In the genomic region with DNA sequence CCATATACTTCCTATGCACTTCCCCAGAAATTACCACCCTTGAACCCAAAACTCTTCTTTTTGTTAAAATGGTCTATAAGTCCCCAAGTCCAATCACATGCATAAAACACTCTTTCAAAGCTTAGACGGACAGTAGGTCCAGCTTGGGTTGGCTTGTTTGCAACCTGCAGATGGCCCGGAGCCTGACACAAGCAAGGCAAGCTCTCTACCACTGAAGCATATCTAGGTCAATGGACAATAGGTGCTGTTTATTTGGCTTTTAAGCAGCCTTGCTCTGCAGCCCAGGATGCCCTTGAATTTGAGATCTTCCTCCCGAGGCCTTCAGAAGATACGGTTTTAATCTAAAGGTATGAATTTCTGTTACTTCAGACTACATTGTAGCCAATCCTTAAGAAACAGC, we compare ENCODE assay signal across 21 mouse cellular contexts. TPM values are rescaled to one million over a fixed set of nuclear protein-coding genes. Genes with fewer than 3 reads are reported as not detected.
DNase-seq lines count a peak whose midpoint lies in the region; TF ChIP-seq lines count a peak whose summit lies in the region.
"Had no signal": no experiment of that assay in that cellular context is flagged by ENCODE, and none has a peak within 500 bp of the region (broad histone marks: within the 10 kb centered on the region; RNA-seq: fewer than 3 reads in every experiment).

No protein-coding gene starts in this region.

- H3K27ac ChIP-seq in cerebellum, adult 2 months (ENCODE audit: insufficient read depth, low read length): no peak overlapping the region
- H3K27ac ChIP-seq: embryonic facial prominence, embryonic 15.5 days; forebrain, embryonic 10.5 days; gastrocnemius, adult 2 months; heart, embryonic 10.5 days; hindbrain, embryonic 13.5 days; hindbrain, postnatal 0 days had no signal

- DNase-seq in testis, postnatal 14 days (ENCODE audit: low spot score): peak; percentile 49
- DNase-seq in testis, postnatal 10 days (ENCODE audit: low spot score): no peak
- DNase-seq in cerebellum, adult 2 months: peak; percentile 10 to 35
- peak; percentile 30 to 35 for DNase-seq in cerebellum, postnatal 14 days
- no peak for DNase-seq in right cerebral cortex, postnatal 4 days
- DNase-seq in adrenal gland, postnatal 14 days: no peak
- no peak for DNase-seq in lung, adult 2 months
- DNase-seq: adrenal gland, postnatal 25 days; gastrocnemius, adult 2 months; gastrocnemius, postnatal 25 days; heart, postnatal 10 days; heart, postnatal 4 days; kidney, adult 18-20 months had no signal

- H3K4me1 ChIP-seq in cerebellum, adult 2 months (ENCODE audit: control insufficient read depth, insufficient read depth, low read length): no peaks in the 10 kb centered on the region; the same call in 1 of the 2 replicates
- H3K4me1 ChIP-seq in lung, adult 2 months (ENCODE audit: control insufficient read depth, insufficient read depth, low read length): no peaks in the 10 kb centered on the region
- H3K4me1 ChIP-seq: embryonic facial prominence, embryonic 15.5 days; forebrain, embryonic 10.5 days; hindbrain, embryonic 13.5 days had no signal

- 21% methylated on average over 4 of the region's 4 CpGs for WGBS in cerebellum, adult 2 months
- 90% methylated on average over 4 of the region's 4 CpGs for WGBS in lung, adult 2 months

- no peaks in the 10 kb centered on the region for H3K27me3 ChIP-seq in cerebellum, adult 2 months (ENCODE audit: control insufficient read depth, insufficient read depth, low read length)
- H3K27me3 ChIP-seq: CH12.LX; embryonic facial prominence, embryonic 15.5 days; hindbrain, embryonic 13.5 days; Patski had no signal

- TF ChIP-seq CTCF in cerebellum, adult 2 months (IDR thresholded peaks at IDR 0.05; ENCODE audit: borderline replicate concordance, insufficient read depth, low read depth, low read length): no peak
- TF ChIP-seq CTCF in lung, adult 2 months (IDR thresholded peaks at IDR 0.05; ENCODE audit: insufficient read depth, low read length): no peak

- no peak for TF ChIP-seq POLR2A in cerebellum, adult 2 months (IDR thresholded peaks at IDR 0.05; ENCODE audit: borderline replicate concordance, insufficient read depth, low read length)
- TF ChIP-seq POLR2A in lung, adult 2 months (IDR thresholded peaks at IDR 0.05; ENCODE audit: borderline replicate concordance, extremely low read depth, low read depth, low read length): no peak

- H3K4me3 ChIP-seq in cerebellum, adult 2 months (replicated peaks; ENCODE audit: insufficient read depth, low read depth, low read length): no peak overlapping the region
- no peak overlapping the region for H3K4me3 ChIP-seq in lung, adult 2 months (replicated peaks; ENCODE audit: extremely low read depth, low read depth, low read length)
- H3K4me3 ChIP-seq: embryonic facial prominence, embryonic 15.5 days; erythroblast, embryonic 14.5 days; forebrain, embryonic 10.5 days; gastrocnemius, adult 2 months; heart, embryonic 10.5 days; hindbrain, embryonic 13.5 days had no signal

RNA-seq across cellular contexts. Expression of a gene that starts 46.9 kb away (rescaled TPM):
- 4.9 and 6.0 TPM in 2 replicates for polyA plus RNA-seq in cerebellum, adult 2 months (2012; rRNA removed)
- total RNA-seq in adrenal gland, postnatal 14 days (2021): 36.2 and 45.6 TPM in 2 replicates
- polyA plus RNA-seq in lung, adult 2 months (2012; rRNA removed): 12.1 and 12.5 TPM in 2 replicates

Comparison
In these comparisons a context has a peak if more than half of its experiments do, and no peak if none do; other contexts are left out.
1. DNase-seq: peak in testis, postnatal 14 days (single experiment), cerebellum, adult 2 months (2 of 2) and cerebellum, postnatal 14 days (2 of 2); none in testis, postnatal 10 days (single experiment), right cerebral cortex, postnatal 4 days (single experiment), adrenal gland, postnatal 14 days (single experiment) and lung, adult 2 months (single experiment).